Mouse (Mus musculus) liver, embryonic 12.5 days (tissue): ENCODE data around the gene Pah. TPM values are rescaled to one million over a fixed set of nuclear protein-coding genes. Genes with fewer than 3 reads are reported as not detected.

Source experiments
- ATAC-seq: fragments of 200-750 bp; cut with Nextera tagmentation; 2 replicates; pipeline ENCODE4 v1.8.0; 2017; ENCODE audit warnings: moderate number of reproducible peaks, mild to moderate bottlenecking, moderate library complexity
- H3K27ac ChIP-seq: fragments of 300-500 bp; sonication (generic); 2 replicates; pipeline ENCODE4 v1.5.1; 2016; ENCODE audit warnings: mild to moderate bottlenecking
- H3K27me3 ChIP-seq: fragments of 300-500 bp; sonication (generic); replicated peaks from 2 replicates; pipeline ENCODE4 v1.6.1; 2016; ENCODE audit warnings: mild to moderate bottlenecking, moderate library complexity
- H3K36me3 ChIP-seq: fragments of 300-500 bp; sonication (generic); 2 replicates; pipeline ENCODE4 v1.6.1; 2016; ENCODE audit warnings: mild to moderate bottlenecking, moderate library complexity
- H3K4me1 ChIP-seq: fragments of 300-500 bp; sonication (generic); 2 replicates; pipeline ENCODE4 v1.6.1; 2016
- H3K4me2 ChIP-seq: fragments of 300-500 bp; sonication (generic); 2 replicates; pipeline ENCODE4 v1.6.1; 2016; ENCODE audit warnings: mild to moderate bottlenecking, moderate library complexity
- H3K4me3 ChIP-seq: fragments of 300-500 bp; sonication (generic); 2 replicates; pipeline ENCODE4 v1.5.1; 2016; ENCODE audit warnings: mild to moderate bottlenecking, moderate library complexity
- H3K9ac ChIP-seq: fragments of 300-500 bp; sonication (generic); 2 replicates; pipeline ENCODE4 v1.6.1; 2016; ENCODE audit warnings: mild to moderate bottlenecking, moderate library complexity
- H3K9me3 ChIP-seq: fragments of 300-500 bp; sonication (generic); replicated peaks from 2 replicates; pipeline ENCODE4 v1.6.1; 2016; ENCODE audit warnings: mild to moderate bottlenecking, moderate library complexity
- WGBS: fragments of 180-500 bp; shearing (Covaris S2); methylation state at CpG from one replicate; pipeline ENCODE4 v1.1.7; 2016; ENCODE audit not compliant: insufficient replicate concordance; 5-methylcytosine and 5-hydroxymethylcytosine counted together
- polyA plus RNA-seq: library from polyadenylated mRNA; unstranded; fragments of >200 nt; fragmentation: Nextera tagmentation; extraction: Ambion mirVana; gene quantifications from 2 replicates; pipeline ENCODE4 v1.2.1, GENCODE M21; 2016

Pah gene
- polyA plus RNA-seq, 1 experiment from 2014 or later = 13.4 TPM

GRCm38 (mm10) chr10:87492332-87492660, 29.3 kb upstream of the Pah start:
- Histone ChIP-seq H3K9ac (no peak overlapping the region), H3K36me3 (no peaks in the 10 kb centered on the region), H3K9me3 (no peaks in the 10 kb centered on the region), H3K27me3 (peaks cover 97% of the 10 kb centered on the region), H3K4me2 (peak overlapping the region; percentile 70), H3K27ac (no peak overlapping the region), H3K4me1 (no peaks in the 10 kb centered on the region), H3K4me3 (peak overlapping the region; percentile 50)
- no peak for ATAC-seq
- under 1% methylated on average over 26 of the region's 26 CpGs for WGBS

DNA sequence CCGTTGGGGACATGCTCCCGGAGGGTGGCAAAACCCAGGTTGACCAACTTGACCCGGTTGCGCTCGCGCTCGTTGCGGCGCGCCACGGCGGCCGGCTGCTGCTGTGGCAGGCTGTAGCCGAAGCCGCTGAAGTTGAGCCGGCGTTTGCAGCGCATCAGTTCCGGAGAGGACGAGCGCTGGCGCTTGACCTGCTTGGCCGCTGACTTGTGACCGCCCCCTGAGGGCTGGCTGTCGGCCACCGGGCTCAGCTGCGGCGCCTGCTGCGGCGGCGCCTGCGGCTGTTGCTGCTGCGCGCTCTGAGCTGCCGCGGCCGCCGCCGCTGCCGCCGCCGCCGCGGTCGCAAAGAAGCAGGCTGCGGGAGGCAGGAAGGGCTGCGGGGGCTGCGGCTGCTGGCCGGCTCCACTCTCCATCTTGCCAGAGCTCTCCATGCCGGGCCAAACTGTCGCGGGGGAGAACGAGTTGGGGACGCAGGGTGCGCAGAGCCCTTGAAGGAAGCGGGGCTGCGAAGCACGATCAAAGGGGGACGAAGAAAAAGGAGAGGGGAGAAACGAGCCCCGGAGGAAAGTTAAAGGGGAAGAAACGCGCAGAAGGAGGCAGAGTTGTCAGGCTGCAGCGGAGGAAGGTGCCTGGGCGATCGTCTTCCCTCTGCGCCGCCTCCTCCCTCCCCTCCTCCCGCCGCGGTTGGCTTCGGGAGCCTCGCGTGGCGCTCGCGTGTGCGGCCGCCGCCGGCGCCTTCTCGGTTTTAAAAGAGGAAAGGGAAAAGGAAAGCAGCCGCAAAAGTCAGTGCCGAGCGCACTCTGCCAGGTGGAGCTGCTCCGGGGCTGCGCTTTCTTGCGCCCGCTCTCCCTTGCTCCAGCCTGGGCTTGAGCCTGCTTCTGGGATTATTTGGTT, 28.7 kb upstream of the Pah start:
- under 1% methylated on average over 79 of the region's 90 CpGs for WGBS
- Histone ChIP-seq H3K4me1 (no peaks in the 10 kb centered on the region), H3K9me3 (no peaks in the 10 kb centered on the region), H3K4me2 (peak overlapping the region; percentile 70), H3K36me3 (no peaks in the 10 kb centered on the region), H3K9ac (no peak overlapping the region), H3K27ac (no peak overlapping the region), H3K4me3 (peak overlapping the region; percentile 50), H3K27me3 (peaks cover 92% of the 10 kb centered on the region)
- ATAC-seq = no peak

- H3K27me3 ChIP-seq = peaks cover 88% of the 10 kb centered on the region
- H3K9me3 ChIP-seq = no peaks in the 10 kb centered on the region
- WGBS = under 1% methylated on average over 29 of the region's 34 CpGs
- H3K4me3 ChIP-seq = peak within 1 kb of the TSS; percentile 50
- no peak within 1 kb of the TSS for H3K27ac ChIP-seq
- ATAC-seq = no peak
- peak within 1 kb of the TSS; percentile 70 for H3K4me2 ChIP-seq
- no peaks in the 10 kb centered on the region for H3K36me3 ChIP-seq
- H3K4me1 ChIP-seq = no peaks in the 10 kb centered on the region
- no peak within 1 kb of the TSS for H3K9ac ChIP-seq
Observed at GRCm38 (mm10) chr10:87493576-87493975, 28.0 kb upstream of the Pah start, which contains the start of gene Ascl1. TSS of gene Ascl1 (minus strand) at chr10:87493660.

DNA sequence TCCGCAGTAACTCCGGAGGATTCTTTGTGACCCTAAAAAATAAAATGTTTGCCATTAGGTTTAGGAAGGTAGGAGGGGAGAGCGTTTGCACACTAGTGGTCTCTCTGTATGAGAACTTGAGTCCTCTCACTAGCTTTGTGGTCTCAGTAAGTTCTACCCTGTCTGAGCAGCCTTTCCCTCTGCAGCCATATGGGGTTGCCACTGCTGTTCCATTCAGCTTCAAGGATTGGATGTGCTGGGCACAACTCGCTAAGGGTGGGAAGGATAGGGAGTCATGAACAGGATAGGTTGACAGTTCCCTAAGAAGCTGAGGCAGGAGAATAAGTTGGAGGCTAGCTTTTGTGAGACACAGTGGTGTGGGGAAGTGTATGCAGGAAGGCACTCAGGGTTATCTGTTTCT, 27.4 kb upstream of the Pah start:
- H3K27me3 ChIP-seq = peaks cover 88% of the 10 kb centered on the region
- H3K4me3 ChIP-seq = peak overlapping the region; percentile 50; the same call in 1 of the 2 replicates
- 2% methylated on average over 4 of the region's 4 CpGs for WGBS
- ATAC-seq = no peak
- no peak overlapping the region for H3K9ac ChIP-seq
- peak overlapping the region; percentile 70 for H3K4me2 ChIP-seq
- H3K9me3 ChIP-seq = no peaks in the 10 kb centered on the region
- H3K27ac ChIP-seq = no peak overlapping the region
- no peaks in the 10 kb centered on the region for H3K36me3 ChIP-seq
- no peaks in the 10 kb centered on the region for H3K4me1 ChIP-seq

GRCm38 (mm10) chr10:87494596-87494995, 27.0 kb upstream of the Pah start:
- H3K9ac ChIP-seq = no peak overlapping the region
- H3K4me3 ChIP-seq = no peak overlapping the region
- no peak for ATAC-seq
- peak overlapping the region; percentile 31; the same call in 1 of the 2 replicates for H3K4me2 ChIP-seq
- H3K36me3 ChIP-seq = no peaks in the 10 kb centered on the region
- no peaks in the 10 kb centered on the region for H3K9me3 ChIP-seq
- WGBS = 2% methylated on average over 16 of the region's 18 CpGs
- no peak overlapping the region for H3K27ac ChIP-seq
- H3K27me3 ChIP-seq = peaks cover 88% of the 10 kb centered on the region
- no peaks in the 10 kb centered on the region for H3K4me1 ChIP-seq

DNA sequence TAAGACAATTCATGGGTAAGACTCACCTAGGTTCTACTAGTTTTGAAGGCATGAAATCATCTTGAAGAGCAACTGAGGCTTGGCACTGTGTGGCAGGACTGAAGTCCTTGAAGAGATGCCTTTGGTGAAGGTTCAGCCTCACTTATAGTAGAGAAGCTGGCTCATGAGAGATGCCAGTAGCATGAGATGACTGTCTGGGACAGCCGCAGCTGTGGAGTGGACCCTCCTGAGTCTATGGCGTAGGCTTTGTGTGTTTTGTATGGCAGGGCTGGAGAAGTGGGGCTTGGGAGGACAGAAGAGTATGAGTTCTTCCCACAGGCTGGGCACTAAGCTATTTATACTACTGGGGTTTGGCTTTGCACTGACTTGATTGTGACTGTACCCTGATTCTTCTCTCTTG, 24.5 kb upstream of the Pah start:
- H3K9me3 ChIP-seq = no peaks in the 10 kb centered on the region
- H3K27ac ChIP-seq = no peak overlapping the region
- no peak overlapping the region for H3K4me2 ChIP-seq
- peaks cover 85% of the 10 kb centered on the region for H3K27me3 ChIP-seq
- no peak overlapping the region for H3K4me3 ChIP-seq
- no peak for ATAC-seq
- 65% methylated on average over 2 of the region's 2 CpGs for WGBS
- no peaks in the 10 kb centered on the region for H3K36me3 ChIP-seq
- H3K4me1 ChIP-seq = no peaks in the 10 kb centered on the region
- H3K9ac ChIP-seq = no peak overlapping the region

GRCm38 (mm10) chr10:87500926-87501658, 20.5 kb upstream of the Pah start:
- Histone ChIP-seq H3K27me3 (peaks cover 60% of the 10 kb centered on the region), H3K9ac (no peak overlapping the region), H3K36me3 (no peaks in the 10 kb centered on the region), H3K27ac (no peak overlapping the region), H3K9me3 (no peaks in the 10 kb centered on the region), H3K4me3 (no peak overlapping the region), H3K4me2 (no peak overlapping the region), H3K4me1 (no peaks in the 10 kb centered on the region)
- WGBS = 30% methylated on average over 20 of the region's 20 CpGs
- ATAC-seq = no peak

- H3K27me3 ChIP-seq = peaks cover 57% of the 10 kb centered on the region
- 16% methylated on average over 7 of the region's 7 CpGs for WGBS
- no peak overlapping the region for H3K4me2 ChIP-seq
- no peaks in the 10 kb centered on the region for H3K4me1 ChIP-seq
- no peaks in the 10 kb centered on the region for H3K36me3 ChIP-seq
- no peak overlapping the region for H3K9ac ChIP-seq
- no peaks in the 10 kb centered on the region for H3K9me3 ChIP-seq
- no peak overlapping the region for H3K27ac ChIP-seq
- H3K4me3 ChIP-seq = no peak overlapping the region
- ATAC-seq = no peak
Observed at GRCm38 (mm10) chr10:87501659-87502042, 19.9 kb upstream of the Pah start.

GRCm38 (mm10) chr10:87502283-87502682, 19.3 kb upstream of the Pah start:
- ATAC-seq = no peak
- Histone ChIP-seq H3K9me3 (no peaks in the 10 kb centered on the region), H3K4me1 (no peaks in the 10 kb centered on the region), H3K27ac (no peak overlapping the region), H3K36me3 (no peaks in the 10 kb centered on the region), H3K4me3 (no peak overlapping the region), H3K9ac (no peak overlapping the region), H3K4me2 (no peak overlapping the region), H3K27me3 (peaks cover 51% of the 10 kb centered on the region)
- 24% methylated on average over 5 of the region's 5 CpGs for WGBS

DNA sequence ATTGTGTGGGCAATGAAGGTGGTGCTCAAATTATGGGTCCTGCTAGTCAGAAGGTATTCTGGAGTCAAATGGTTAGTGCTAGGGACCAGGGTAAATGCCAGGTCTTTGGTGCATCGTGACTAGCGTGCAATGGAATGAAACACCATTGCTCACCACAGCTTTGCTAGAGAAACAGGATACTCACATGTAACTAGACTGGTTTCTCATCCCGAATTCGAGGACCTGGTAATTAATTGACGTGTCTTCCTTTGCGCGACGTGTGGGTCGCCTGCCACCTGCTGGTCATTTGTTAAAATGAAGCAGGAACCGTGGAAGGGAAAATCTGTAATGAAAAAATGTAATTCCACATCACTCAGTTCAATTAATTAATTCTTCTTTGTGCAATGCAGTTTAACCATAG, 17.6 kb upstream of the Pah start:
- no peak overlapping the region for H3K27ac ChIP-seq
- H3K4me3 ChIP-seq = no peak overlapping the region
- no peaks in the 10 kb centered on the region for H3K9me3 ChIP-seq
- no peak overlapping the region for H3K4me2 ChIP-seq
- H3K4me1 ChIP-seq = no peaks in the 10 kb centered on the region
- 3% methylated on average over 10 of the region's 10 CpGs for WGBS
- no peak overlapping the region for H3K9ac ChIP-seq
- H3K36me3 ChIP-seq = no peaks in the 10 kb centered on the region
- no peak for ATAC-seq
- peaks cover 44% of the 10 kb centered on the region for H3K27me3 ChIP-seq

DNA sequence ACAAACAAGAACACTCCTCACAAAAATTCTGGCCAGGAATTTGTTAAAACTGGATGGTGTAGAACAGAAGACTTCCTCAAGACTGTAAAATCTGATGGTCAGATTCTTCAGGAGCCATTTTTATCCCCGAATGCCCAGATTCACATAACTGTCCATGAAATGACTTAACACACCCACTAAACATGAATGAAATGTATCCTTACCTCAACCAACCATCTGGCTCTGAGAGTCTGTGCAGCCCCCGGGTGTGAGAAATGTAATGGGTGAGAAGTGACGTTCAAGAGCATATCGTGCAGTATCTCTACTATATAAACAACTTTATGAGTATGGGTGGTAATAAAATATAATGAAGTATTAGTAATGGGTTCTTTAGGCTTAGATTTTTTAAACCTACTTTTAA, 13.0 kb upstream of the Pah start:
- ATAC-seq = no peak
- Histone ChIP-seq H3K4me2 (no peak overlapping the region), H3K9ac (no peak overlapping the region), H3K4me1 (no peaks in the 10 kb centered on the region), H3K36me3 (no peaks in the 10 kb centered on the region), H3K9me3 (no peaks in the 10 kb centered on the region), H3K27ac (no peak overlapping the region), H3K27me3 (peaks cover under 1% of the 10 kb centered on the region; the same call in 1 of the 2 replicates), H3K4me3 (no peak overlapping the region)
- WGBS = 72% methylated on average over 4 of the region's 4 CpGs

DNA sequence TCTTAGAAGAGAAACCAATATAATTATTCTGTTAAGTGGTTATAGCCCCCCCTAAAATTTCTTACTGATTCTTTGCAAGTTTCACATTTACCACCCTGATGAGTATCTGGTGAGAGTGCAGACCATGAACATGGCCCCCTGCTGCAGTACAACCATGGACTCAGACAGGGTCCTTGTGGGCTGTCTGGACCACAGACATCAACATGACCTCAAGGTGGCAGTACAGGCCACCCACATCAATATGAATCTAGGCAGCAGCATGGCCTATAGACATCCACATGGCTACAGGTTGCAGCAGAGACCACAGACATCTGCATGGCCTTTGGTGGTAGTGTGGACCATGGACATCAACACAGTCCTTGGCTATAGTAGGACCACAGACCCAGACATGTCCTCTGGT, 8.5 kb upstream of the Pah start:
- Histone ChIP-seq H3K9me3 (no peaks in the 10 kb centered on the region), H3K4me2 (no peak overlapping the region), H3K4me1 (no peaks in the 10 kb centered on the region), H3K27me3 (no peaks in the 10 kb centered on the region), H3K36me3 (no peaks in the 10 kb centered on the region), H3K9ac (no peak overlapping the region), H3K27ac (no peak overlapping the region), H3K4me3 (no peak overlapping the region)
- peak; percentile 27; the same call in 1 of the 2 replicates for ATAC-seq
